Mouse (Mus musculus) heart, adult 8-10 months (tissue): ENCODE results near the gene Ets1. TPM values are rescaled to one million over a fixed set of nuclear protein-coding genes. Genes with fewer than 3 reads are reported as not detected.

Experiments used
- DNase-seq: peaks from one replicate; pipeline ENCODE4 v3.0.0; 2022; ENCODE audit warnings: low spot score
- total RNA-seq, 4 experiments: library from RNA; stranded (reverse); gene quantifications; 2 replicates each; pipeline ENCODE4 v1.2.4; 2022

Ets1 gene
- total RNA-seq, 4 experiments from 2014 or later = 38.1 to 53.7 (median 46.6) TPM

GRCm38 (mm10) chr9:32758280-32758905 is 122.4 kb downstream of the Ets1 start:
- DNase-seq = no peak

GRCm38 (mm10) chr9:32760649-32761157 is 124.7 kb downstream of the Ets1 start:
- no peak for DNase-seq

- peak; percentile 50 for DNase-seq
Measured at GRCm38 (mm10) chr9:32761326-32761725, 125.3 kb downstream of the Ets1 start.

GRCm38 (mm10) chr9:32764374-32764773 is 128.4 kb downstream of the Ets1 start:
- DNase-seq = no peak

- no peak for DNase-seq
Measured at GRCm38 (mm10) chr9:32765123-32765522, 129.1 kb downstream of the Ets1 start.

- no peak for DNase-seq
Measured at GRCm38 (mm10) chr9:32778866-32779265, 142.8 kb downstream of the Ets1 start.

GRCm38 (mm10) chr9:32782391-32783092 is 146.5 kb downstream of the Ets1 start:
- no peak for DNase-seq

- peak; percentile 41 for DNase-seq
Measured at GRCm38 (mm10) chr9:32787091-32787490, 151.1 kb downstream of the Ets1 start.

- DNase-seq = peak; percentile 79
Measured at GRCm38 (mm10) chr9:32787615-32788014, 151.6 kb downstream of the Ets1 start.

GRCm38 (mm10) chr9:32789306-32789705 is 153.3 kb downstream of the Ets1 start:
- no peak for DNase-seq

- peak; percentile 28 for DNase-seq
Measured at GRCm38 (mm10) chr9:32791699-32792098, 155.7 kb downstream of the Ets1 start.

- no peak for DNase-seq
Measured at GRCm38 (mm10) chr9:32798171-32798570, 162.2 kb downstream of the Ets1 start.

GRCm38 (mm10) chr9:32806106-32806505 is 170.1 kb downstream of the Ets1 start:
- no peak for DNase-seq

Other genes starting within 250 kb of the Ets1 start
- 10 to 100 TPM; 18.5 to 30.7 (median 20.8) TPM for gene Fli1, start 93.4 kb upstream of the Ets1 start, total RNA-seq